Mouse (Mus musculus) MEL (cell line): ENCODE measurements at regions not wholly inside any gene's neighbourhood (a gene's known extent, or its start where the extent isn't known, plus 50 kb on each side); places are given as distances from the start of the nearest gene placed in this dataset.

ENCODE experiments used
- DNase-seq: peaks from one replicate; pipeline ENCODE4 v3.0.0; 2011; ENCODE audit warnings: low read depth, low spot score
- H3K27ac ChIP-seq: 2 replicates; pipeline ENCODE4 v1.5.1; 2012; ENCODE audit warnings: low read depth, mild to moderate bottlenecking, control low read depth, low read length, moderate library complexity; ENCODE audit not compliant: control insufficient read depth
- H3K27me3 ChIP-seq, 2 experiments: fragments of 150-350 bp in 1 of 2; sonication (generic) in 1 of 2; 2 replicates each; pipeline ENCODE4 v1.6.1; 2012; ENCODE audit warnings: low read length in 2 of 2, mild to moderate bottlenecking in 2 of 2, improper control_type of control experiment in 1 of 2, moderate library complexity in 1 of 2; ENCODE audit not compliant: insufficient read depth in 2 of 2, control insufficient read depth in 1 of 2
- H3K36me3 ChIP-seq, 2 experiments: 2 replicates each; pipeline ENCODE4 v1.6.1; 2012 to 2014; ENCODE audit warnings: low read length in 2 of 2, improper control_type of control experiment in 1 of 2, inconsistent platforms in 1 of 2, mild to moderate bottlenecking in 1 of 2; ENCODE audit not compliant: insufficient read depth in 2 of 2, control insufficient read depth in 1 of 2
- H3K4me1 ChIP-seq, 2 experiments: fragments of 150-350 bp in 1 of 2; sonication (generic) in 1 of 2; 2 replicates each; pipeline ENCODE4 v1.6.1; 2012; ENCODE audit warnings: low read length in 2 of 2, improper control_type of control experiment in 1 of 2, mild to moderate bottlenecking in 1 of 2; ENCODE audit not compliant: insufficient read depth in 2 of 2, control insufficient read depth in 1 of 2
- H3K4me3 ChIP-seq, 2 experiments: fragments of 150-350 bp in 1 of 2; sonication (generic) in 1 of 2; 2 replicates each; pipeline ENCODE4 v1.5.1; 2012; ENCODE audit warnings: low read depth in 2 of 2, low read length in 2 of 2, mild to moderate bottlenecking in 2 of 2, moderate library complexity in 2 of 2, control low read depth in 1 of 2, improper control_type of control experiment in 1 of 2; ENCODE audit not compliant: control insufficient read depth in 1 of 2, insufficient read depth in 1 of 2
- H3K79me2 ChIP-seq: 2 replicates; pipeline ENCODE4 v1.6.1; 2012; ENCODE audit warnings: mild to moderate bottlenecking, low read length, moderate library complexity; ENCODE audit not compliant: control insufficient read depth, poor library complexity, insufficient read depth
- H3K9ac ChIP-seq: 2 replicates; pipeline ENCODE4 v1.6.1; 2012; ENCODE audit warnings: low read depth, mild to moderate bottlenecking, control low read depth, low read length, moderate library complexity; ENCODE audit not compliant: control insufficient read depth, poor library complexity, severe bottlenecking
- H3K9me3 ChIP-seq: fragments of 150-350 bp; sonication (generic); replicated peaks from 2 replicates; pipeline ENCODE4 v1.6.1; 2012; ENCODE audit warnings: mild to moderate bottlenecking, low read length, improper control_type of control experiment, moderate library complexity; ENCODE audit not compliant: insufficient read depth
- BHLHE40 ChIP-seq: IDR thresholded peaks from 2 replicates; pipeline ENCODE4 v1.6.1; 2012; ENCODE audit warnings: low read depth, mild to moderate bottlenecking, inconsistent platforms, low read length, improper control_type of control experiment, borderline replicate concordance
- CHD1 ChIP-seq: IDR thresholded peaks from 2 replicates; pipeline ENCODE4 v1.6.1; 2012; ENCODE audit warnings: low read depth, mild to moderate bottlenecking, inconsistent platforms, low read length, improper control_type of control experiment
- CTCF ChIP-seq, 3 experiments: IDR thresholded peaks in 2 of 3; conservative IDR thresholded peaks in 1 of 3; 2 replicates each; pipeline ENCODE4 v1.5.1; 2011 to 2012; ENCODE audit warnings: low read length in 3 of 3, low read depth in 2 of 3, mild to moderate bottlenecking in 2 of 3, improper control_type of control experiment in 1 of 3, inconsistent platforms in 1 of 3, mixed read lengths in 1 of 3, moderate library complexity in 1 of 3; ENCODE audit not compliant: control insufficient read depth in 1 of 3, insufficient read depth in 1 of 3, poor library complexity in 1 of 3, severe bottlenecking in 1 of 3
- ELF1 ChIP-seq: IDR thresholded peaks from 2 replicates; pipeline ENCODE4 v1.6.1; 2014; ENCODE audit warnings: low read depth, mild to moderate bottlenecking, inconsistent platforms, low read length, improper control_type of control experiment, moderate library complexity
- EP300 ChIP-seq, 2 experiments: IDR thresholded peaks; 2 replicates each; pipeline ENCODE4 v1.6.1; 2011; ENCODE audit warnings: improper control_type of control experiment in 2 of 2, low read length in 2 of 2, low read depth in 1 of 2, mild to moderate bottlenecking in 1 of 2
- ETS1 ChIP-seq: IDR thresholded peaks from 2 replicates; pipeline ENCODE4 v1.6.1; 2012; ENCODE audit warnings: low read depth, mild to moderate bottlenecking, inconsistent platforms, low read length, improper control_type of control experiment, moderate library complexity
- GATA1 ChIP-seq: IDR thresholded peaks from 2 replicates; pipeline ENCODE4 v1.6.1; 2011; ENCODE audit warnings: low read depth, low read length, improper control_type of control experiment
- HCFC1 ChIP-seq: IDR thresholded peaks from 2 replicates; pipeline ENCODE4 v1.6.1; 2012; ENCODE audit warnings: low read depth, mild to moderate bottlenecking, inconsistent platforms, low read length, improper control_type of control experiment, moderate library complexity
- KAT2A ChIP-seq: conservative IDR thresholded peaks from 2 replicates; pipeline ENCODE4 v1.6.1; 2012; ENCODE audit warnings: low read depth, low read length, improper control_type of control experiment, inconsistent platforms
- MAFK ChIP-seq: IDR thresholded peaks from 2 replicates; pipeline ENCODE4 v1.6.1; 2011; ENCODE audit warnings: low read depth, mild to moderate bottlenecking, low read length, improper control_type of control experiment, borderline replicate concordance
- MAX ChIP-seq: IDR thresholded peaks from 2 replicates; pipeline ENCODE4 v1.6.1; 2011; ENCODE audit warnings: low read length, improper control_type of control experiment
- MXI1 ChIP-seq: IDR thresholded peaks from 2 replicates; pipeline ENCODE4 v1.6.1; 2011; ENCODE audit warnings: mild to moderate bottlenecking, low read depth, low read length, improper control_type of control experiment
- MYB ChIP-seq: IDR thresholded peaks from 2 replicates; pipeline ENCODE4 v1.6.1; 2011; ENCODE audit warnings: mild to moderate bottlenecking, low read depth, low read length, improper control_type of control experiment
- NRF1 ChIP-seq: IDR thresholded peaks from 2 replicates; pipeline ENCODE4 v1.6.1; 2014; ENCODE audit warnings: low read depth, mild to moderate bottlenecking, inconsistent platforms, low read length, improper control_type of control experiment, moderate library complexity; ENCODE audit not compliant: poor library complexity, insufficient read depth, severe bottlenecking
- POLR2A ChIP-seq, 2 experiments: IDR thresholded peaks; 2 replicates each; pipeline ENCODE4 v1.6.1; 2011 to 2012; ENCODE audit warnings: low read length in 2 of 2, mild to moderate bottlenecking in 2 of 2, control low read depth in 1 of 2, improper control_type of control experiment in 1 of 2, low read depth in 1 of 2, moderate library complexity in 1 of 2; ENCODE audit not compliant: control insufficient read depth in 1 of 2, insufficient read depth in 1 of 2, poor library complexity in 1 of 2
- POLR2AphosphoS5 ChIP-seq: IDR thresholded peaks from 2 replicates; pipeline ENCODE4 v1.6.1; 2012; ENCODE audit warnings: low read depth, borderline replicate concordance, mild to moderate bottlenecking, inconsistent platforms, low read length, moderate library complexity, mixed read lengths
- RCOR1 ChIP-seq: IDR thresholded peaks from 2 replicates; pipeline ENCODE4 v1.6.1; 2012; ENCODE audit warnings: low read depth, mild to moderate bottlenecking, inconsistent platforms, low read length, improper control_type of control experiment
- SIN3A ChIP-seq: IDR thresholded peaks from 2 replicates; pipeline ENCODE4 v1.6.1; 2012; ENCODE audit warnings: low read length, improper control_type of control experiment, inconsistent platforms
- SMC3 ChIP-seq: IDR thresholded peaks from 2 replicates; pipeline ENCODE4 v1.6.1; 2011; ENCODE audit warnings: low read depth, low read length, improper control_type of control experiment
- TAL1 ChIP-seq: IDR thresholded peaks from 2 replicates; pipeline ENCODE4 v1.6.1; 2012; ENCODE audit warnings: mild to moderate bottlenecking, inconsistent platforms, low read length, moderate library complexity, mixed read lengths
- ZC3H11A ChIP-seq: IDR thresholded peaks from 2 replicates; pipeline ENCODE4 v1.6.1; 2012; ENCODE audit warnings: low read depth, mild to moderate bottlenecking, inconsistent platforms, low read length, improper control_type of control experiment
- ZNF384 ChIP-seq: IDR thresholded peaks from 2 replicates; pipeline ENCODE4 v1.6.1; 2012; ENCODE audit warnings: low read depth, mild to moderate bottlenecking, inconsistent platforms, low read length, improper control_type of control experiment

GRCm38 (mm10) chr9:51626156-51626555 is 139.0 kb upstream of the Arhgap20 start:
- Histone ChIP-seq H3K27me3 (no peaks in the 10 kb centered on the region), H3K4me1 (no peaks in the 10 kb centered on the region), H3K79me2 (no peaks in the 10 kb centered on the region), H3K9me3 (no peaks in the 10 kb centered on the region), H3K4me3 (no peak overlapping the region), H3K27ac (no peak overlapping the region), H3K36me3 (no peaks in the 10 kb centered on the region), H3K9ac (no peak overlapping the region)
- TF ChIP-seq SIN3A (no peak), ETS1 (no peak), CHD1 (no peak), NRF1 (no peak), HCFC1 (no peak), POLR2AphosphoS5 (no peak), KAT2A (no peak), TAL1 (no peak), CTCF (IDR thresholded peaks at IDR 0.05 in 2 of 3, conservative IDR thresholded peaks at IDR 0.05 in 1 of 3; ENCODE audit: control insufficient read depth in 1 of 3, insufficient read depth in 1 of 3, low read depth in 2 of 3, low read length in 3 of 3, poor library complexity in 1 of 3, severe bottlenecking in 1 of 3) (no peak)
- no peak for DNase-seq

- DNase-seq: no peak
- H3K27ac ChIP-seq: no peak overlapping the region
- TF ChIP-seq POLR2A (IDR thresholded peaks at IDR 0.05; ENCODE audit: control insufficient read depth in 1 of 2, insufficient read depth in 1 of 2, low read depth in 1 of 2, low read length in 2 of 2, poor library complexity in 1 of 2): no peak
- TF ChIP-seq ETS1: no peak
- no peak for TF ChIP-seq BHLHE40
- no peak for TF ChIP-seq EP300 (IDR thresholded peaks at IDR 0.05; ENCODE audit: low read depth in 1 of 2, low read length in 2 of 2)
- no peak for TF ChIP-seq MXI1
- TF ChIP-seq ZC3H11A: no peak
- TF ChIP-seq MAFK: no peak
- TF ChIP-seq MAX: no peak
- TF ChIP-seq ELF1: no peak
- TF ChIP-seq MYB: no peak
- TF ChIP-seq SMC3: no peak
- no peak for TF ChIP-seq GATA1
- TF ChIP-seq HCFC1: no peak
- TF ChIP-seq RCOR1: no peak
- no peak for TF ChIP-seq ZNF384
- no peak overlapping the region for H3K9ac ChIP-seq
- no peaks in the 10 kb centered on the region; a peak in 1 of 4 replicates for H3K27me3 ChIP-seq
- no peak overlapping the region for H3K4me3 ChIP-seq
- no peaks in the 10 kb centered on the region for H3K79me2 ChIP-seq
- H3K36me3 ChIP-seq: no peaks in the 10 kb centered on the region
- H3K4me1 ChIP-seq: no peaks in the 10 kb centered on the region
- H3K9me3 ChIP-seq: no peaks in the 10 kb centered on the region
Measured at GRCm38 (mm10) chr9:51636097-51636496, 129.0 kb upstream of the Arhgap20 start.
